Mouse (Mus musculus) thymus, postnatal 36 days (tissue): ENCODE measurements around the gene Toe1.
"Not testable (repeated sequence)": the region's sequence is repeated elsewhere in the genome, so short reads cannot be mapped to it uniquely, and the experiment has no call there.

Experiments
- DNase-seq, 2 experiments: peaks; one replicate each; pipeline ENCODE4 v3.0.0; 2022; ENCODE audit warnings: mixed read lengths in 2 of 2

Toe1 gene

GRCm38 (mm10) chr4:116807197-116808129, at the start of gene Toe1, which contains the start of gene Mutyh:
TSS of gene Toe1 (minus strand) at chr4:116807640.
TSS of gene Mutyh (plus strand) at chr4:116807723.
- peak; percentile 91 to 95 for DNase-seq

- DNase-seq = no peak
These were observed 49.8 kb upstream of the Toe1 start for GRCm38 (mm10) chr4:116857203-116857602.

GRCm38 (mm10) chr4:116854286-116854685, 46.8 kb upstream of the Toe1 start:
- DNase-seq = no peak

GRCm38 (mm10) chr4:116849901-116850300, 42.5 kb upstream of the Toe1 start:
- no peak for DNase-seq

GRCm38 (mm10) chr4:116844324-116844723, 36.9 kb upstream of the Toe1 start:
- DNase-seq = no peak

GRCm38 (mm10) chr4:116840841-116841240, 33.4 kb upstream of the Toe1 start:
- no peak for DNase-seq

- not testable (repeated sequence) for DNase-seq
These were observed 32.7 kb upstream of the Toe1 start for GRCm38 (mm10) chr4:116840096-116840495.

GRCm38 (mm10) chr4:116838999-116839398, 31.6 kb upstream of the Toe1 start:
- DNase-seq = no peak

GRCm38 (mm10) chr4:116830070-116830368, 22.6 kb upstream of the Toe1 start:
- no peak for DNase-seq

GRCm38 (mm10) chr4:116829364-116830069, 22.1 kb upstream of the Toe1 start:
- no peak for DNase-seq

GRCm38 (mm10) chr4:116827819-116828218, 20.4 kb upstream of the Toe1 start:
- no peak for DNase-seq

- DNase-seq = peak; percentile 76 to 77
These were observed 17.1 kb upstream of the Toe1 start for GRCm38 (mm10) chr4:116824541-116825004.

GRCm38 (mm10) chr4:116821694-116822016, 14.2 kb upstream of the Toe1 start, which contains the start of gene Hpdl:
TSS of gene Hpdl (minus strand) at chr4:116821707.
- DNase-seq = no peak

GRCm38 (mm10) chr4:116820902-116821693, 13.7 kb upstream of the Toe1 start:
- DNase-seq = peak; percentile 36 to 37

GRCm38 (mm10) chr4:116819968-116820901, 12.8 kb upstream of the Toe1 start:
- DNase-seq = no peak

- no peak for DNase-seq
These were observed 10.0 kb upstream of the Toe1 start for GRCm38 (mm10) chr4:116817486-116817885.

GRCm38 (mm10) chr4:116815276-116815675, 7.8 kb upstream of the Toe1 start:
- DNase-seq = no peak

- no peak for DNase-seq
These were observed 3.6 kb upstream of the Toe1 start for GRCm38 (mm10) chr4:116811012-116811411.

GRCm38 (mm10) chr4:116799901-116800300, 7.5 kb downstream of the Toe1 start:
- peak in 1 of 2 experiments; percentile 23 for DNase-seq

GRCm38 (mm10) chr4:116796442-116797110, 10.9 kb downstream of the Toe1 start:
- DNase-seq = no peak

GRCm38 (mm10) chr4:116794273-116794672, 13.2 kb downstream of the Toe1 start:
- no peak for DNase-seq
